Mouse (Mus musculus) gastrocnemius, postnatal 14 days (tissue): ENCODE measurements at regions not wholly inside any gene's neighbourhood (a gene's known extent, or its start where the extent isn't known, plus 50 kb on each side); places are given as distances from the start of the nearest gene placed in this dataset.

Source experiments
- DNase-seq: peaks from one replicate; pipeline ENCODE4 v3.0.0; 2021; ENCODE audit warnings: mixed read lengths
- intact Hi-C: fragments of 180-260 bp; cut with DNase I; formaldehyde crosslinking; loops from one replicate; pipeline ENCODE4 v1.15.1; 2025; ENCODE audit warnings: low total_unique reads

DNA sequence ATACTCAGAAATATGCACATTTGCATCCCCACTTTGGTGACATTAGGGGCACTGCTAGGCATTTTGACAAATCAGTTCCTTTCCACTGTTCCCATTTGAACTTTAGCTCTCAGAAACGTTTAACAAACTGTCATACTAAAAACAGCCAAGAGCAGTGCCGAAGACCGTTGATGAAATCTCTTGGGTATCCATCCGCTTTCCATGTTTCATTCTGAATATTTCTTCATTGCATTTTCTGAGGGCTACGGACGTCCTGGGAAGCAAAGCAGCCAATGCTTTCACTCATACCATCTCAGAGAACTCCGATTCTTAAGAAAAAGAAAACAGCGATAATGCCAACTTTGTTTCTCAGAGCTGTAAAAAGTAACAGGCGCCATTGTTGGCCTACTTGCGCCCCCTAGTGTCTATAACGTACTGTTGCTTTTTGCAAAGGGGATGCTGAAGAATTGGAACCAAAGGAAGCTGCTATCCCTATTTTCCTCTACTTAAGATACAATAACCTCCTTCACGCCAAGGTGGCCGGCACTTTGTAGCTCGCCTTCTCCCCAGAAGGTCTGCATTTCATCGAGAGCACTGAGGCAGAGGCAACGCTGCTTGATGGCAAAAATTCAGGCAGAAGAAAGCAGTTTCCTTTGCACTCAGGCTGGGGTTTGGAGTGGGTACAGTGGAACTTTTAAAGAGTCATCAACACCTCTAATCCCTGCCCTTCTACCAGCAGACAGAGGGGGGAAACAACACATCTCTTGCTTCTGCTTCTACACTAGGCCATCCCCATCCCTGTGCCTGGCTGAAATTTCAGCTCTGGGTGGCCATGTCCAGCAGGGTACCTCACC lies 163.1 kb upstream of the Spred2 start:
- peak; percentile 56 for DNase-seq
- intact Hi-C loops: loop anchor here (5.0 kb wide), 3 partner anchors 229 to 884 kb away; no protein-coding TSS in a partner anchor

DNA sequence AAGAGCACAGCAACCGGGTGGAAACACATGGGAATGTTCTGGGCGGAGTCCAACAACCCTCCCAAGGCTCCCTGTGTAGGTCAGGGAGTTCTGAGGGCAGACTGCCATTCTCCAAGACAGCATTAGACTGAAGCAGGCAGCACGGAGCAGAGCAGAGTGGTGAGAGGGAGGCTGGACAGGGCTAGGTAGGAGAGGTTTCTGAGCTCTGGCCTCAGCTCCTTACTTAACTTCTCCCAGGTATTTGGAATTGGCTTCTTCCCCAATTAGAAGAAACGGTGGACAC lies 162.5 kb upstream of the Spred2 start:
- intact Hi-C loops: loop anchor here (5.0 kb wide), 3 partner anchors 229 to 884 kb away; no protein-coding TSS in a partner anchor
- DNase-seq: no peak

DNA sequence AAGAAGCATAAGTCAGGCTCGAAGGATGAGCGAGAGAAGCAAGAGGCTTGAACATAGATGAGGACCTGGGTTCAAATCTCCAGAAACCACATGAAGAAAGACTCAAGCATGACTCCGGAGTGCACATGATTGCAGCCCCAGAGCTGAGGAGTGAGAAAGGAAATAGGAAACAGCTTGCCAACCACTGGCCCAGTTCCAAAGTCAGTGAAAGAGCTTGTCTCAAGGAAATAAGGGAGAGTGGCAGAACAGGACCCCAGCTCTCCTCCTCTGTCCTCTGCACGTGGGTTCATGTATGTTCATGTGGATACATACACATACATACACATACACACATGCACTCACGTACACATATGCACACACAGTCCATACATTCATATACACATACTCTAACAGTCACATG lies 156.9 kb upstream of the Spred2 start:
- intact Hi-C loops: no loop called here
- DNase-seq: no peak

DNA sequence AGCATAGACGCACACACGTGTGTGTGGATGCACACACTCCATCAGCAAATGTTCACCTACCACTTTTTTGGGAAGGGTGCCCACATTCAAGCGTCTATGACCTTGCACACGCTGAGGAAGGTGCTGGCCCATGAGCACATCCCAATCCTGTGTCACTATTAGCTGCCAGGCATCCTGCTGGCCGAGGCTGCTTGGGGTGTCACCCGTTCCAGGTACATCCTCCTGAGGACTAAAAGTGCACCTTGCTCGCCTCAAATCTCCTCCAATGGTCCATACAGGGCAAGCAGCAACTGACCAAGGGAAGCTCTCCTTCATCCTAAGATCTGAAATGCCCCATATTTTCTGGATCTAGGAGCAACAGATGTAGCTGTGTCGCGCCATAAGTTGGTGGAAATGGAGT lies 156.3 kb upstream of the Spred2 start:
- intact Hi-C loops: no loop called here
- DNase-seq: no peak

DNA sequence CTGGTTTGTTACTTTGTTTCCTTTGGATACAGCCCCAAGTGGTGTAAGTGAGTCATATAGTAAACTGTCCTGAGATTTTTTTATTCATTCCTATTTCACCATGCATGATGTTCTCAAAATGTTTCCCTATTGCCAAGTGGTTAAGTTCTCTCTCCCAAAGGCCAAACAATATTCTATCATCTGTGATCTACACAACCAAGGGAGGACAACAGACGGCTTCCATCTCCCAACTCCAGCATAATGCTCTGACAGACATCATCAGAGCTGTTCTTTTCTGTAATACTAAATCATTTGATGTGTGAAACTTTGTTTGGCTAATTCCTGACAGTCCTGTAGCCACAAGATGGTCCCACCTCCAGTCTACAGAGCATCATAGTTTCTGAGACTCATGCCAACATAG lies 155.2 kb upstream of the Spred2 start:
- DNase-seq: no peak
- intact Hi-C loops: no loop called here

DNA sequence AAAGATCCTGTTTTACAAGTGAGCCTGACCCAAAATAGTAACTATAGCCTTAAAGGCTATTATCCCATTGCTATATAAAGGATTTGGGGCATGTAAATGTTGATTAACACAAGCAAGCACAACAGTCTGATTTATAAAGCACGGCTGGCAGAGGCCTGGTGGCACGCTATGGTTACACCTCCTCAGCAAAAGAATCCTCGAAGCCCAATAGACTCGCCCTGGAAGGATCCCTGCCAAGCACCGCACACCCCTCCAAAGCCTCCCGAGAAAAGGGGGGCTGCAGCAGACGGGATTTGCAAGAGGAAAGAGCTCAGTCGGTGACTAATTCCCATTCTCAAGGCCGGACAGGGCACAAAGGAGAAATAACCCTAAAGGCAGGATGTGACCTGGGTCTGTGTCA lies 150.2 kb upstream of the Spred2 start:
- intact Hi-C loops: no loop called here
- DNase-seq: no peak

DNA sequence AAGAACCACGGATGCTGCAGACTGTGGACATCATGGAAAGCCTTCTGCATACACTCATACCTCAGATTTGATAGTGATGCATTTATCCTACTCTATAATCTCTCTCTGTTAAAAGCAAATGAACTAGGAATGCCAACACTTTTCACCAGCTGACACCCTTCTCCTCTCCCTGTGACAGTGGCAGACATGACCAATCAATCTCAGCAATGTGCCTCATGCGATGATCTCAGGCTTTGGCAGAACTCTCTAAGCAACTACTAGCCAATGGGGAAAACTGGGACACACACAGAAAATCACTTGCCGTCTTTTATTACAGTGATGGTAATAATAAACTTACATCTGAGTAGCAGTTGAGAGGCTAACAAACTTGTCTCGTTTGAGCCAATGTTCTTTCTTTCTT lies 148.4 kb upstream of the Spred2 start:
- intact Hi-C loops: no loop called here
- no peak for DNase-seq

DNA sequence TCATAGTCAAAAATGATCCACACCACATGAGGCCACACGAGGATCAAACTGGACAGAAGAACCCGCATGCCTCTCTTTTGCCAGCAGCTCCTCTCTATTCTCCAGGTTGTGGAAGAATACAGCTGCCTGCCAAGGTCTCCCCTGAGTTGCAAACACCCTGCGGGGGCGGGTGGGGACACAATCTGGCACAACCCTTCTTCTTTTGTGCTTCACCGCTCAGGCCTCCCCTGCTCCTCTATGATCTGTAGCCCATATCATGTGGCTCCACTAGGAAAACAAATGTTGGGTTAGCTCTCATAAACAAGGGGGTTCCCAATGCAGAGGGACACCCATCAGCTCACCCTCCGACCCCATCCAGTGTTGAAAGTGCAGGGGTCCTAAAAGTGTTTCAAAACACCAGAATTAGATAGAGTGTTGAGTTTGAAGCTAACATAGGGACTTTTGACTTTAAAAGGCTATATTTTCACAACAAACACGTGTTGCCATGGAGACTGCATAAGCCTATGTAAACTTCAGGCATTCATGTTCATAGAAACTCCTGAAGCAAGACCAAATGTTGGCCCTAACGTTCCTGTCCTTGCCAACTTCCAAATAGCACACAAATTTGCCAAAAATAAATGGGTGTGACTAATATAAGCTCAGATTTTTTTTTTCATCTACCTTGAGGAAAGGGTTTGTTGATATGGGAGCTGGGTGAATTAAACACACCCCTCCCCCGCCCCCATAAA lies 147.5 kb upstream of the Spred2 start:
- intact Hi-C loops: no loop called here

DNA sequence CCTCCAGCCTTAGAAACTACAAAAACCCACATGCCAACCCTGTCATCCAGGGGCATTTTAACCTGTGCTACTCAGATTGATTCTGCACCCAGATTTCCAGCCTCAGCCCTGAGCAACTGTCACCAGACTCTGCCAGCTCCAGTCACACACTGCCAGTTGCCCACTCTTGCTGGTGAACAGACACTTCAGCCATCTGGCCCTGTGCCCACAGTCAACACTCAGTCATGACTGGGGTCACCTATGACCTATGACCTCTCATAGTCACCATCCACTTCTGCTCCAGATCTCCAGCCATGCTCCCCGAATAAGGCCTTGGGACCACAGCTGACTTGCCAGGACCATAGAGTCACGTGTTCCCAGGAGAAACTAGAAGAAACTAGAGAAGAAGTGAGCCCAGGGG lies 146.0 kb upstream of the Spred2 start:
- no peak for DNase-seq
- intact Hi-C loops: no loop called here

More for the DNA sequence above, 147.5 kb upstream of the Spred2 start:
- DNase-seq: no peak

DNA sequence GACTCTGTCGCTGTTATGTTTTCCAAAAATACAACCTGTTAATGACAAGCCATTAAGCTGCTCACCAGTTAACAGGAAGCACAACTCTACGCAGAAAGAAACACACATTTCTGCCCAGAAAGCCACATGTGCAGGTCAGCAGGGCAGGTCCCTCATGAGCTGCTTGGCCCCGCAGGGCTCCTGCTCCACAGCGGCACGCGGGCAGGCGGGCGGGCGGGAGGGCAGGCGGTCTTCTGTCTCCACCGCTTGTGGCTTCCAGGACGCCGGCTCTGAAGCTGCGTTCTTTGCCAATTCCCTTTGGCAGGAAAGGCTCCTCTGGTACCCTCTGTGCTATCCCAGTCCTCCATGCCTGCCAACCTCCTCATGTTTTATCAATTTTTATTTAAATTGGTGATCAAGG lies 139.1 kb upstream of the Spred2 start:
- intact Hi-C loops: no loop called here
- DNase-seq: no peak

DNA sequence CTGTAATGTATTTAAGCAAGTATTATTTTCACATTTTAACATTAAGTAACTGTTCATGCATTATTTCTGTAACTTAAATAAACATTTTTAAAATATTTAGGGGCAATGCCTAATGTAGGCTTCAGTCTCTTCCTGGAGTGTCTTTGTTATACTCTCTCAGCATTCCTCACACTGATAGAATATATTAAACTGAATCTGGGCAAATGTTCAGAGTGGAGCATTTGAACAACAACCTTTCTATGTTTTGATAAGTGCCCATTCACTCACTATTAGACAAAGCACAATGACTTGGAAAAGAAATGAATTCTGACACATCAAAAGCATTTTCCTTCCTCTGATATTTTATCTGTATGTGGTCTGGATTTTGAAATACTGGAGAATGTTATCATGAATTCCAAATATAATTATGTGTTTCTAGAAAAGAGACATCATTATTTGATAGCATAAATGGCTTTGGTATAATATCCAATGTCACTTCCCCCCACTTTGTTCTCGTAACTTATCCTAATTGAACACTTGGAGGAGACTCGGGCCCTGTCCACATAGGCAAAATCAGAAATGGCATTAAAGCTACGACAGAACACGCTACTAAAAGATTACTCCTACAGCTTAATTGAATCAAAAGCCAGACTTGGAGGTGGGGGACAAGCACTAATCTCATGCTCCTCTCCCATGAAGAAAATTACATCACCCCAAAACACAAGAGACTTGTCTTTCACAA lies 127.1 kb upstream of the Spred2 start:
- intact Hi-C loops: no loop called here
- no peak for DNase-seq

DNA sequence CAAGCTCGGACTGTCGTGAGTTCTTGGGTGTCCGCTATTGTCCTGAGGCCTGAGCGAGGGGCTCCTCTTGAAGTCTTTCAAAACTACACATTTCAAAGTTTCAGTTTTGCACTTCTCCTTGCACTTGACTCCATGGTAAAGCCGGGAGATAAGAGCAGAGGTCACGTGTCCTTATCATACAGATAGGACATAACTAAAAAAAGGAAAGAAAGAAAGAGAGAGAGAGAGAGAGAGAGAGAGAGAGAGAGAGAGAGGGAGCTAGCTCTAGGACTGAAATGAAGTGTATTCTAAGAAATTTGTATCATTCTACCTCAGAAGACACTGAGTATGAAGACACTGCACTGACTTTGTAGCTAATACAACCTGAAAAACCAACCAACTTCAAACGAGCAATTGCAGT lies 114.8 kb upstream of the Spred2 start:
- DNase-seq: no peak
- intact Hi-C loops: no loop called here

DNA sequence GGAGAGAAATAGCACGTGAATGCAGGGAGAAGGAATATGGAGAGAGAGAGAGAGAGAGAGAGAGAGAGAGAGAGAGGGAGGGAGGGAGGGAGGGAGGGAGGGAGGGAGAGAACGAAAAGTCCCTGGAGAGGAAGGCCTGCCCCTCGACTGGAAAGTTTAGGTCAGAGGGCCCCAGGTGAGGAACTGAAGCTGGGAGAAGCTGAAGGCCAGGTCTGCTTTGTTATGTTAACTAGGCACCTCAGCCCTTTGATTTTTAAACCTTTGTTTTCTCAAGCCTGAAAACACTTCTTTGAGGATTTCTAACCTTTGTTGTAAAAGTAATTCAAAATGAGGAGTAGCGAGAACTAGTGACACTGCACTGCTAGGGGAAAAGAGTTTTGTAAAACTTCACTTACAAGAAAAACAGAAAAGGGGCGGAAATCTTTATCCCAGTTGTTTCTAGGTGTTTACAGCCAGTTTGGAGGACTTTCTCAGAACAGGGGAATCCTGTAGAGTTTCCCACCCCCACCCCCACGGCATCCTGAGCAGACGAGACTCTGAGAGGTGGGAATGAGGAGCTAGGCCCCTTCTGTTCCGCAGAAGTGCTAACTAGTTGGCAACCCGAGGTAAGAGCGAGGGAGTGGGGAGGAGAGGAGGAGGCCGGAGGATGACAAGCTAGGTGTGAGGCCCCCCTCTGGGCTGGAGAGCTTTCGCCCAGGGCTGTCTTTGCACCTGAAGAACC lies 112.7 kb upstream of the Spred2 start:
- intact Hi-C loops: no loop called here
- DNase-seq: no peak

DNA sequence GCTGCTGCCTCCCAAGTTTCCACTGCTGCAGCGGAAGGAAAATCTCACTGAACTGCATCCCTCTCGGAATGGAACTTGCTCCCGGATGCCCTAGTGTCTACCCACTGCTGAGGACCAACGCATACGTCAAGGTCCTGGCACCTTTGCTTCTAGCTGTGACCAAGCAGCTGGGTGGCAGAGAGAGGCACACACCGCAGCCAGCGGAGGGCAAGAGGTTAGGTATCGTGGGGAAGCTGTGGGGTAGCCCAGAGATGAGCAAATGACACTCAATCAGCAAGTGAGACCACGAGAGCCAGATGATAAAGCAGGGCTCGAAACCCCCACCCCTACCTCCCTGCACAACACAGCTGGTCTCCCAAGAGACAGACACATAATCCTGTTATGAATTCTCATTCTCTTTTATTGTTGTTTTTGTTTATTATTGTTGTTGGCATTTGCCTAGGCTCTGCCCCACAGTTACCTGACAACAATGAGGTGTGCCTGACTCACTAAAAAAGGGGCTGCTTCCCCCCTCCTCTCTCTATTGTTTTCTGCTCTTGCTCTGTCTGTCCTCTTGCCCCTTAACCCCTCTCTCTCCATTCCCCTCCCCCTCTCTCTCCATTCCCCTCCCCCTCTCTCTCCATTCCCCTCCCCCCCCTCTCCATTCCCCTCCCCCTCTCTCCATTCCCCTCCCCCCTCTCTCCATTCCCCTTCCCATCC lies 112.0 kb upstream of the Spred2 start:
- intact Hi-C loops: no loop called here
- no peak for DNase-seq

DNA sequence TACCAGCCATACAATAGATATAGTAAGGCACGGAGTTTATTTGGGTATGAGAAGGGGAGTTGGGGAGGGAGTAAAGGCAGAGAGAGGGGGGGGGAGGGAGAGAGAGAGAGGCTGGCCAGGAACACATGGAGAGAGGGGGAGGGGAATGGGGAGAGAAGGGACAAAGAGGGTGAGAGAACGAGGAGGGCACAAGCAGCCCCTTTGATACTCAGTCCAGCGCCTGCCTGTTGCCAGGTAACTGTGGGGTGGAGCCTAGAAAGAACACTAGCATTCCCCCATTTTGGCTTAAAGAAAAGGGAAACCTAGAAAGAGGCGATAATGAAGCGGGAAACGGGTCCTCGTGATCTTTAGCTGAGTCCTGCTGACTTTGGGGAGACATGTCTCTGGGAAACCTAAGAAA lies 110.6 kb upstream of the Spred2 start:
- intact Hi-C loops: no loop called here
- DNase-seq: no peak

DNA sequence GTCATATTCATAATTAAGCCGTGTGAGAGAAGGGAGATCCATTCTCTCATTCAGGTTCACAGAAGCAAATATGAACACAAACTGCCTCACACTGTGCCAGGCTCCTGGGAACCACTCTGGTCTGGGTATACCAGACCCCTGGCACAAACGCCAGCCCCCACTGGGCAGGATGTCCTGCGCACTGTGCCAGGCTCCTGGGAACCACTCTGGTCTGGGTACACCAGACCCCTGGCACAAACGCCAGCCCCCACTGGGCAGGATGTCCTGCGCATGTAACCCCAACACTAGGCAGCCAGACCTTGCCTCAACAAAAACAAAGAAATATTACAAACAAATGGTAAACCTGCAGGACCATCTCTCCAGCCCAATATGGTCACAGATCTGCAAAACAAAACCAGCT lies 101.2 kb upstream of the Spred2 start:
- no peak for DNase-seq
- intact Hi-C loops: loop anchor here (10.0 kb wide), 1 partner anchor 582 kb away; no protein-coding TSS in a partner anchor

DNA sequence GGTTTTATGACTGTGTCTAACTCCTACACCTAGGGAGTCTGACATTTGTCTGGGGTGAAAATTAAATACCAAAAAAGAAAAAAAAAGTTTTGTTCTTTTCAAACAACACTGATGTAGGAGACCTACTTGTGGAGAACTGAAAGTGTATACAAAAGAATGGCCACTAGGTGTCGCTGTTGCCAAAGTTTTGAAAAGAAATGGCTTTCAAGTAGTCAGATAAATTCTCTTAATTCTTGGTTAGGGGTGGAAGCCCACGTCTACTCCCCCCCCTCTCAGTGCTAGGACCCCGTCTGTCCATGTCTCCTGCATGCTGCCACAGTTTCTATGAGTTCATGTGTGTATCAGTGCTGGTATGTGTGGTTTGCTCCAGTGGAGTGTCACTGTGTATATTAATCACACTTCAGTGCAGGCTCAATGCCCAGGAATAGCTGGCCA lies 100.7 kb upstream of the Spred2 start:
- DNase-seq: no peak

DNA sequence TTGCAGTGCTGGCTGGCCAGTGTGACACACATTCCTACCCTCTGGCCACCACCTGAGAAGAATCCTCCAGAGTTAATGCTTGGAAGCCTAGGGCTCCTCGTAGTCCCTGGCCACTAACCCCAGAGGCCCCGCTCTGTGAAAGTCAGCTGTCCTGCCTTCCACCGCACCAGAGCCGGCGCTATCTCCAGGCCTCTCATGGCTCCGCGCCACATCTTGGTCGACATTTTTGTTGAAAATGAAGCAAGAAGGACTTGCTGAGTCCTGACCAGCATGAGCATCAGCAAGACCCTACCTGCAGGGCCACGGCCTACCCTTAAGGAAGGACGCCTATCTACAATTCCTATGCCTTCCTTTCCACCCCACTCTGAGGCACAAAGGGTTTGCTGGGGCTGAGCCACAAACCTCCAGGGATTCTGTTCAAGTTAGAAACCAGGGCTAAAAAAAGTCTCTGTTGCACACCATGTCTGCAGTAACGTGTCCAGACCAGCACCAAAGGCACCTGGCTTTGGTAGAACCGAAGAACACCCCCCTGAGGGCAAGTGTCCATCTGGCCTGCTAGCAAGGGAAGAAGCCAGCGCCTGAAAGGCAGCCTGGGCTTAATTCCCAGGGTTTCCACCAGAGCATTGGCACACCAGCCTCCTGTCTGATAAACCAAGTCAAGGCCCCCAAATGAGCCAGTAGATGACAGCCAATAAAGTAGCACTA lies 97.5 kb upstream of the Spred2 start:
- intact Hi-C loops: loop anchor here (5.0 to 10.0 kb wide), 3 partner anchors 206 to 578 kb away; no protein-coding TSS in a partner anchor
- DNase-seq: no peak

More for the DNA sequence above, 100.7 kb upstream of the Spred2 start:
- intact Hi-C loops: loop anchor here (10.0 kb wide), 1 partner anchor 581 kb away; no protein-coding TSS in a partner anchor
